Mouse (Mus musculus): ENCODE results near the gene Prkg2.

Prkg2 gene

DNA sequence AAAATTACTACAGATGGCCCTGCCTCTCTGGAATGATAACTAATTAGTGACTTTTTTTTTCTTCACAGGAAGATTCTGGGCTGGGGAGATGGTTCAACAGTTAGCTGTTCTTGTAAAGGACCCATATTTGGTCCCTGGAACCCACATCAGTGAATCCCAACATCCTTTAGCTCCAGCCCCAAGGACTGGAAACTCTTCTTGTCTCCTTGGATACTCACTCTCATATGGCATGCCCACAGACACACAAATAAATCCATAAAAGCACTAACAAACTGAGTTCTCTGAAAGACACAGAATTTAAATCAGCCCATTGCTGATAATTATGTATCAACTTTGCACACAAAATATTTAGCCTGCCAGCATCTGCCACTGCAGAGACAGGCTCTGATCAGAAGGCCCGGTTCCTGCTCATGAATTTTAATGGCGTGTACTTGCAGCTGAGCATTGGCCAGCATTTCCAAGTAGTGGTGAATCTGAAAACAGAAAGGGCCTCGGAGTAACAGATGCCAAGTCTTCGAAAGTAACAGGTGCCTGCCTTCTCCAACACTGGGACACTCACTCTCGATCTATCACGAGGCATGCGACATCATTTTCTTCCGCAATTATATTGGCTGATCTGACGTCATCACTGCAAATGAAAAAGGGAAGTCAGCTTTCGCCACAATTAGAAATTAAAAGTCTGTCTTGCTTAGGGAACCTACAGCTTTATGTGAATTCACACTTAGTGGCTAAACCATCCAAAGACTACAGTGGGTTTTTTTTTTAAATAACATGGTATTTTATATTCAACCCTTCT is 61.1 kb downstream of the Prkg2 start:
- DNase-seq (ENCODE audit: low spot score in 2 of 2) = peak; percentile 29 to 57

GRCm38 (mm10) chr5:98966679-98967078 is 70.5 kb downstream of the Prkg2 start:
- no peak for DNase-seq (ENCODE audit: low spot score in 2 of 2)

DNA sequence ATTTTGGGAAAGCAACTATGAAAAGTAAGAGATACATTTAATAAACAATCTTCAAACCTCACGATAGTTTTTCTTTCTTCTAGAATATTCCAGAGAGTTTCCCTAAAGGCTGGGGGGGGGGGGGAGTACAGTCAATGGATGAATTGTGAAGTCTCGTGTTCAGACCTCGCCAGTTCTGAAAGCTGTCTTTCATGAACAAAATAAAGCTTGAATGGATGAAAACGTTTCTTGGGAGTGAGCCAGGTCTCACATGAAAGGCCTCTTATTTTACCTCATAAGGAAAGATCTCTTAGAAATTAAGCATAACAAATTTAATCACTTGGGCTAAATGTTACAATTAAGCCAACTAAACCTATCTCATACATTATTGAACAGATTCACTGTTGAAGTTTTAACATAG is 72.0 kb downstream of the Prkg2 start:
- DNase-seq (ENCODE audit: low spot score in 2 of 2) = no peak

GRCm38 (mm10) chr5:98964367-98964766 is 72.8 kb downstream of the Prkg2 start:
- DNase-seq (ENCODE audit: low spot score in 2 of 2) = no peak

- no peak for DNase-seq (ENCODE audit: low spot score in 2 of 2)
Measured at GRCm38 (mm10) chr5:98962472-98962871, 74.7 kb downstream of the Prkg2 start.

GRCm38 (mm10) chr5:98955576-98955975 is 81.6 kb downstream of the Prkg2 start:
- no peak for DNase-seq (ENCODE audit: low spot score in 2 of 2)

GRCm38 (mm10) chr5:98953386-98953785 is 83.8 kb downstream of the Prkg2 start:
- no peak for DNase-seq (ENCODE audit: low spot score in 2 of 2)

GRCm38 (mm10) chr5:98951566-98951965 is 85.6 kb downstream of the Prkg2 start:
- DNase-seq (ENCODE audit: low spot score in 2 of 2) = no peak

GRCm38 (mm10) chr5:98950495-98951092 is 86.6 kb downstream of the Prkg2 start:
- DNase-seq (ENCODE audit: low spot score in 2 of 2) = no peak

DNA sequence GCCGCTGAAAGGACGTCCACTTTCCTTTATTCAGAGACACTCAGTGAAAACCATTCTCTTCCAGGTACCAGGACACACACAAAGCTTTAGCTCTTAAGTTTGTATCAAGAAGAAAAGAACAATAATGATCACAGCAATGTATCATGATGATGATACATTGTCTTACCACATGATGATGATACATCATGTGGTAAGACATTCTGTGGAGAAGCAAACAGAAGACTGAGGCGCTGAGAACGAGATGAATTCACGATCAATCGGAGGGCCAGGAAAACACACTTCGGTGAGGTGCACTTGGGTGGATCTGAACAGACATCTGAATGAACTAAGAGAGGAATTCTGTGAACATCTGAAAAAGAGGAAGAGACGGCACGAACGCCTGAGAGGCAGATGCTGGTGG is 87.4 kb downstream of the Prkg2 start:
- no peak for DNase-seq (ENCODE audit: low spot score in 2 of 2)

DNA sequence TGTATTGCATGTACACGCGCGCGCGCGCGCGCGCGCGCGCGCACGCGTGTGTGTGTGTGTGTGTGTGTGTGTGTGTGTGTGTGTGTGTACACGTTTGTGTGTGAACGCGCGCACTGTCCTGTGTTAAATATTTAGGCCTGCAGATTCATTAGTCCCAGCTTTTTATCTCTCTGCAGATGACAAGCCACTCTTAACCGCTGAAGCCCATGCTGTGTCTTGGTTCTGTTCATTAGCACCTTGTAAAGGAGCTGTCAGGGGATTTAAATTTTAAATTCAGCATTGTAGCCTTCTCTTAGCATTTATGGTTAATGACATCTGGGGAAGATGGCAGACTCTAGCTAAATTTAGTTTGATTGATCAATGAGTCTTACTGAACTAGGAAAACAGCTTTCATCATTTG is 90.5 kb downstream of the Prkg2 start:
- DNase-seq (ENCODE audit: low spot score in 2 of 2) = no peak

DNA sequence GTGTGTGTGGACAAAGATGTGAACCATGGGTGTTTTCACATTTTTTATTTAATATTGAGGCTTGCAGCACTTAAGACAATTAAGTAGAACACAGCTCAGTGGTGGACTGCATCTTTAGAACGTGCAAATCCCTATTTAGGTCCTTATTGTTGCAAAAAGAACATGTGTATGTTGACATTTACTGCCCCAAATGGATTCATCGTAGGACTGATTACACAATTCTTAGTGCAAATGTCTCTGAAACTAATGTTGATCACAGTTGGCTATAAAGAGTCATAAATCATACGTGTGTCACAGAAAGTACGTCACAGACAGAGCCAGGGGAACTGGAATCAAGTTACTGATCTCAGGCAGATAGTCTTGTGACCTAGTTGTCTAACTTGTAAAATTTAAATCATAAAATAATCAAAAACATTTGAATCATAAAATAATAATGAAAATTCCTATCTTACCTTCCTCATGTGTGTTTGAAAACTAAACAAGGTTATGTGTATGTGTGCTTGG is 91.0 kb downstream of the Prkg2 start:
- no peak for DNase-seq (ENCODE audit: low spot score in 2 of 2)

DNA sequence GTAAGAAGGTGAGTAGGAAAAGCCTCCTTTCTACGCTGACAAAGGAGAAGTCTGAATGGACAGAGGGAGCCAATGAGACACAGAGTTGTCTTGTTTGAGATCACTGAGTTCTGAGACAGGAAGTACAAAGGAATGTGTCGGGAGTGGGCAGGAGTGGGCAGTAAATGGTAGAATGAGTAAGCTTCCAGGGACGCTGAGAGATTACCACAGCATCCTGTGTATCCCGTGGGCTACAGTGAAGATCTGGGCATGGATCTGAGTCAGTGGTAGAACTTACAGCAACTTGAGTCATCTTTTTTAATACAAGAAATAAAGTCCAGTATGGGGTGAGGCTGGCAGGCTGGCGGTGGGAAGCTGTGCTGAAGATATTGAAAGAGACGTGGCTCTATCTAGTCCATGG is 93.4 kb downstream of the Prkg2 start:
- DNase-seq (ENCODE audit: low spot score in 2 of 2) = peak; percentile 64 to 74

DNA sequence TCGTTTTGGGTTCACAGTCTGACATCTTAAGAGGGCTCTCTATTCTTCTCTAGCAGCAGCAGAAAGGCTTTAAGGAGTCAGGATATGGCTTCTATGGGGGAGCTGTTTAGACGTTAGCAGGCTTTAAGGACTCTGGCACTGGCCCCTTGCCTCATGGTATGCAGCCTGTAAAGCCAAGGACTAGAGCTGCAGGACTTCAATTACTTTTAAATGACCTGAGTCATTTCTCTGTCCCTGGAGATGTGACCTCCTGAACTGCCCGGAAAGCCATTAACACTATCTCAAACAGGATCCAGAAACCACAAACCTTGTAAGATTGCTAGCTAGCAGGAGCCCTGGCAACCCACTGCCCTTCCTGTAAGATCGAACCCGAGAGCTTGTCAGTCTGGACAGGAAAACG is 96.4 kb downstream of the Prkg2 start:
- DNase-seq (ENCODE audit: low spot score in 2 of 2) = no peak

GRCm38 (mm10) chr5:98939631-98940208 is 97.4 kb downstream of the Prkg2 start:
- no peak for DNase-seq (ENCODE audit: low spot score in 2 of 2)

GRCm38 (mm10) chr5:98939116-98939515 is 98.0 kb downstream of the Prkg2 start:
- DNase-seq (ENCODE audit: low spot score in 2 of 2) = no peak

DNA sequence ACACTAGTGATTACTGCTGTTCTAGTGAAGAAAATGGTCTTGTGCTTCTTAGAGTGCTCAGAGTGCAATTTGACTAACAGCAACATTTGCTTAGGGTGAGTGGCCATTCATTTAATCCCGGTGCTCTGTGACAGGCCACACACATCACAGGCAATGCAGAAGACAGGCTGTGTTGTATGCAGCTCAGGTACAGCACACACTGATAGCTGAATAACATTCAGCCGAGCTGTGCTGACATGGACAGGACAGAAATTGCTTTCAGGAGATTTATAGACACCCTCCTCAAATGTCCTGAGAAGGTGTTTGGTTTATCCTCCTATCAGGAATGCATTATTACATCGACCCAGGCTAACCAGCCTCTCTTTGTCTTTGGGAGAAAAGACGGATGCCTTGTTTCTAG is 99.3 kb downstream of the Prkg2 start:
- no peak for DNase-seq (ENCODE audit: low spot score in 2 of 2)

DNA sequence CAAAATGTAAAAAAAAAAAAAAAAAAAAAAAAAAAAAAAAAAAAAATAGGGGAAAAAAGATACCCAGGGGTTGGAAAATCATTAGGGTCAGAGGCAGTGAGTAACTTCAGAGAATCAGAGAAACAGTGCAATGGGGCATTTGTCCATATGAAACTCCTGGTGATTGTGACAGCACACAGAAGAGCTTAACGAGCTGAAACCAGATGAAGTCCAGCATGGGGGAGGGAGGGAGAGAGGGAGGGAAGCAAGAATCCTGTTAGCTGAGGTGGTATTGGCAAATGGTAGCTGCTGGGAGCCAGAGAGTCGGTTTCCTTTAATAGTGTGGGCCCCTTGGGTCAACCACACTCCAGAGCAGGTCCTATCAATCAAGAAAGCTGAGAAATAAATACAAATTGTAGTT is 100.5 kb downstream of the Prkg2 start:
- no peak for DNase-seq (ENCODE audit: low spot score in 2 of 2)

DNA sequence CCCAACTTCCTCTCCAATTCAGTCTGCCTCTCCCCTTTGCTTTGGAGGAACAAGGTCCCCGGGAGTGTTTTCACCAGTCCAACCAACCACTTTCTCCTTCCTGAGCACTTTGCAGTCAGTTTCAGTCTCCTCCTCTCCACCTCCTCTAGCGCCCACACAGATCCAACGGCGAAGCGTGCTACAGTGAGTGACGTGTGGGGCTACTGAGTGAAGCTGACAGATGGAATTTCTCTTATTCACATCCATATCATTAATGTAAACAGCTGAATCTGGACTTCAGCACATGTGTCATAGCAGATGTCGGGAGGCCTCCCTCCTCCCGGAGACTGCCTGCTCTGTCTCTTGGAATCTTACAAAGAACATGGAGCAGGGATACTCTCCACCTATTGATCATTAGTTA is 101.2 kb downstream of the Prkg2 start:
- DNase-seq (ENCODE audit: low spot score in 2 of 2) = peak in 1 of 2 experiments; percentile 15

DNA sequence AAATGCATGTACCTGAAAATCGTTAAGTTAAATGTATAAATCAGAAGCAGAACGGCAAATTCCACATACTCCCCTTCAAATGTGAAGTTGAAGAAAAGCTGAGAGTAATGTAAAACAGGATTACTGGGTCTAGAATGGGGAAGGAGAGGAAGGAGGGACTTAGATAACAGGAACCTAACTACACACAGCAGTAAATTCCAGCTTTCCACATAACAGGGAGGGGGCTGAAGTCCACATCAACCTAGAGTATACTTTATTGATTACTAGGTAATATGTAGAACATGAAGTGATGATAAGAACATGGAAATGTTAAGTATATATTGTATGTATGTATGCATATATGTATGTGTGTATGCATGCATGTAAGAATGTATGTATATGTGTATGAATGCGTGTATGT is 114.2 kb downstream of the Prkg2 start:
- DNase-seq (ENCODE audit: low spot score in 2 of 2) = no peak

- no peak for DNase-seq (ENCODE audit: low spot score in 2 of 2)
Measured at GRCm38 (mm10) chr5:98921608-98922007, 115.5 kb downstream of the Prkg2 start.

DNA sequence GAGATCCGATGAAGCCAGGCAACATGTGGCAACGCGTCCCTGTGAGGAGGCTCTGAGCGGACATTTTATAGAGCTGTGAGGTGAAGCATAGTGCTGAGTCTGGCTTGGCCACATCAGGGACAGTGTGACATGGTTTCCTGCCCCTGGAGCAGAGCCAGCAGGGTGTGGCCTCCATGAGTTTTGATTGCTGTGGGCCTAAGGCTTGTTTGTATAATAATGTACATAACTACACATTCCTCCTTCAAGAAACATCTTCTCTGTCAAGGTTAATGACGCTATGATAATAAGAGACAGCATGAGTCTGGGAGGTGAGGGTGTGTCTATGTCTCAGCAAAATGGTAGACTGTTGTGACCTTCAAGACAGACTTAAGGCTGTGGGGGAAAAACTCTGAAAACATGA is 118.4 kb downstream of the Prkg2 start:
- no peak for DNase-seq (ENCODE audit: low spot score in 2 of 2)

GRCm38 (mm10) chr5:98902339-98902738 is 134.8 kb downstream of the Prkg2 start:
- peak in 1 of 2 experiments; percentile 19 for DNase-seq (ENCODE audit: low spot score in 2 of 2)

Measured in right cerebral cortex, adult 2 months (tissue).